Mouse (Mus musculus) liver, postnatal 0 days (tissue): ENCODE data around the gene Zfp386. TPM values are rescaled to one million over a fixed set of nuclear protein-coding genes. Genes with fewer than 3 reads are reported as not detected.

ENCODE experiments used
- ATAC-seq: fragments of 200-750 bp; cut with Nextera tagmentation; 2 replicates; pipeline ENCODE4 v1.8.0; 2017; ENCODE audit warnings: mild to moderate bottlenecking, moderate library complexity
- DNase-seq: peaks from one replicate; pipeline ENCODE4 v3.0.0-alpha.2; 2016
- H3K27ac ChIP-seq: fragments of 300-500 bp; sonication (generic); 2 replicates; pipeline ENCODE4 v1.5.1; 2014; ENCODE audit warnings: antibody characterized with exemption, moderate library complexity, mild to moderate bottlenecking, low read depth
- H3K27me3 ChIP-seq: fragments of 300-500 bp; sonication (generic); 2 replicates; pipeline ENCODE4 v1.6.1; 2014; ENCODE audit warnings: low read length, control low read depth, mixed read lengths; ENCODE audit not compliant: insufficient read depth
- H3K36me3 ChIP-seq: fragments of 300-500 bp; sonication (generic); replicated peaks from 2 replicates; pipeline ENCODE4 v1.6.1; 2014; ENCODE audit warnings: mild to moderate bottlenecking, control low read depth, low read length, moderate library complexity, mixed read lengths; ENCODE audit not compliant: insufficient read depth
- H3K4me1 ChIP-seq: fragments of 300-500 bp; sonication (generic); 2 replicates; pipeline ENCODE4 v1.6.1; 2014; ENCODE audit warnings: antibody characterized with exemption, mild to moderate bottlenecking, control low read depth; ENCODE audit not compliant: insufficient read depth
- H3K4me2 ChIP-seq: fragments of 300-500 bp; sonication (generic); 2 replicates; pipeline ENCODE4 v1.6.1; 2014; ENCODE audit warnings: low read depth, mild to moderate bottlenecking, low read length, moderate library complexity, mixed read lengths
- H3K4me3 ChIP-seq: fragments of 300-500 bp; sonication (generic); 2 replicates; pipeline ENCODE4 v1.5.1; 2014; ENCODE audit warnings: low read depth, low read length
- H3K9ac ChIP-seq: fragments of 300-500 bp; sonication (generic); replicated peaks from 2 replicates; pipeline ENCODE4 v1.6.1; 2014; ENCODE audit warnings: mild to moderate bottlenecking, moderate library complexity
- H3K9me3 ChIP-seq: fragments of 300-500 bp; sonication (generic); 2 replicates; pipeline ENCODE4 v1.6.1; 2016; ENCODE audit warnings: mild to moderate bottlenecking, control low read depth, low read length, mixed read lengths
- CTCF ChIP-seq: sonication (generic); IDR thresholded peaks from 2 replicates; pipeline ENCODE4 v1.5.1; 2016; ENCODE audit warnings: antibody characterized with exemption, low read depth
- EP300 ChIP-seq: IDR thresholded peaks from 2 replicates; pipeline ENCODE4 v1.6.1; 2016; ENCODE audit warnings: antibody characterized with exemption, low read depth, mild to moderate bottlenecking
- WGBS: fragments of 180-500 bp; shearing (Covaris S2); extraction: QIAGEN DNeasy Blood & Tissue Kit; methylation state at CpG from one replicate; pipeline ENCODE4 v1.1.7; 2014; ENCODE audit not compliant: insufficient replicate concordance; 5-methylcytosine and 5-hydroxymethylcytosine counted together
- polyA plus RNA-seq: library from polyadenylated mRNA; unstranded; fragments of >200 nt; fragmentation: Nextera tagmentation; extraction: Ambion mirVana; gene quantifications from 2 replicates; pipeline ENCODE4 v1.2.1, GENCODE M21; 2015

The Zfp386 gene
- polyA plus RNA-seq, 1 experiment from 2014 or later, result 8.8 TPM

DNA sequence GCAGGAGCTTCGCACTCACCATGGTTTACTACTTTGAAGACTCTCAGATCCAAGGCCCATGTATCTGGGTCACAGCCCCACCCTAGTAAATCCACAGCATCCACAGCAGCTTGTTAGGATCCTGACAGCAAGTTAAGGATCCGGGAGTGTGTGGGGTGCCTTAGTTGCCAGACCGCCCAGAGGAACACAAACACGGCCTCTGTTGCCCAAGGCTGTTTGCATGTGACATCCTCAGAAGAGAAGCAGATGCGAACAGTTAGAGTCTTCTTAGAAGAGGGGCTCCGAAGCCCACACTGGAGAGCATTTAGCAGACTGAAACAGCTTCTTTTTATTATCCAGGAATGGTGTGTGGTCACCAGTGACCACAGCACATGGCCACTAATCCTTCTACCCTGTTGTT is 35.6 kb downstream of the Zfp386 start:
- Histone ChIP-seq H3K9ac (no peak overlapping the region), H3K27me3 (0 out of 2 replicates have a peak, but pooled peaks cover 2% of the 10 kb centered on the region), H3K4me1 (no peaks in the 10 kb centered on the region), H3K9me3 (no peaks in the 10 kb centered on the region), H3K4me3 (no peak overlapping the region), H3K36me3 (no peaks in the 10 kb centered on the region), H3K4me2 (no peak overlapping the region), H3K27ac (no peak overlapping the region)
- TF ChIP-seq CTCF, result no peak
- TF ChIP-seq EP300, result no peak
- 74% methylated on average over 6 of the region's 6 CpGs for WGBS
- ATAC-seq (no peak), DNase-seq (no peak)

DNA sequence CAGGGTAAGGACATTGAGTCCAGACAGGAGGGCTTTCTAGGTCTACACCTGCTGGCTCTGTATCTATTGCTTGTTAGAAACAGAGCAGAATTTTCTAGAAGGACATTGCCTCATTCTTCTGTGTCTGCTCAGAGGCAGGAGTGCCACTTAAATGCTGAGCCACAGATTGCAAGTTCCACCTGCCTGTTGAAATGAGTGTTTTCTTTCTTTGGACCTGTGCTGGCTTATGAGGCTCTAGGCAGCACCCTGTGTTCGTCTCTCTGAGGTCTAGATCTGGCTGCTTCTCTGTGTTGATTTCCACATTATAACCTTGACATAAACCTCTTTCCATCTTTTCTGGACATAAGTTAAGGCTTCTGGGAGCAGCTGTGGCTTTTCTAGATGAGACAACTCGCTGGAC is 36.8 kb downstream of the Zfp386 start:
- Histone ChIP-seq H3K36me3 (no peaks in the 10 kb centered on the region), H3K9me3 (no peaks in the 10 kb centered on the region), H3K27me3 (no peaks in the 10 kb centered on the region), H3K4me3 (no peak overlapping the region), H3K9ac (no peak overlapping the region), H3K4me1 (no peaks in the 10 kb centered on the region), H3K4me2 (no peak overlapping the region), H3K27ac (no peak overlapping the region)
- no peak for DNase-seq
- 67% methylated on average over 2 of the region's 2 CpGs for WGBS
- TF ChIP-seq EP300 (no peak), CTCF (no peak)
- no peak for ATAC-seq

- Histone ChIP-seq H3K27me3 (no peaks in the 10 kb centered on the region), H3K27ac (no peak overlapping the region), H3K4me2 (no peak overlapping the region), H3K9ac (no peak overlapping the region), H3K4me3 (no peak overlapping the region), H3K9me3 (no peaks in the 10 kb centered on the region), H3K4me1 (no peaks in the 10 kb centered on the region), H3K36me3 (no peaks in the 10 kb centered on the region)
- TF ChIP-seq EP300 (no peak), CTCF (no peak)
- 71% methylated on average over 5 of the region's 5 CpGs for WGBS
- ATAC-seq (no peak), DNase-seq (no peak)
Observed at GRCm38 (mm10) chr12:116086951-116087600, 39.6 kb downstream of the Zfp386 start.

GRCm38 (mm10) chr12:116089836-116090235 is 42.3 kb downstream of the Zfp386 start:
- Histone ChIP-seq H3K27me3 (no peaks in the 10 kb centered on the region), H3K9me3 (no peaks in the 10 kb centered on the region), H3K9ac (no peak overlapping the region), H3K4me2 (no peak overlapping the region), H3K4me3 (no peak overlapping the region), H3K36me3 (no peaks in the 10 kb centered on the region), H3K4me1 (no peaks in the 10 kb centered on the region), H3K27ac (no peak overlapping the region)
- no peak for TF ChIP-seq EP300
- TF ChIP-seq CTCF, result no peak
- no peak for ATAC-seq
- 72% methylated on average over 3 of the region's 3 CpGs for WGBS
- no peak for DNase-seq

- Histone ChIP-seq H3K27ac (no peak overlapping the region), H3K4me2 (no peak overlapping the region), H3K4me3 (no peak overlapping the region), H3K27me3 (no peaks in the 10 kb centered on the region), H3K36me3 (no peaks in the 10 kb centered on the region), H3K9me3 (no peaks in the 10 kb centered on the region), H3K4me1 (no peaks in the 10 kb centered on the region), H3K9ac (no peak overlapping the region)
- DNase-seq (no peak), ATAC-seq (no peak)
- 81% methylated on average over 14 of the region's 14 CpGs for WGBS
- no peak for TF ChIP-seq EP300
Observed at GRCm38 (mm10) chr12:116094765-116095555, 47.4 kb downstream of the Zfp386 start.

GRCm38 (mm10) chr12:116096361-116096904 is 48.9 kb downstream of the Zfp386 start:
- Histone ChIP-seq H3K27me3 (no peaks in the 10 kb centered on the region), H3K36me3 (no peaks in the 10 kb centered on the region), H3K27ac (no peak overlapping the region), H3K9me3 (no peaks in the 10 kb centered on the region), H3K4me3 (no peak overlapping the region), H3K9ac (no peak overlapping the region), H3K4me1 (no peaks in the 10 kb centered on the region), H3K4me2 (no peak overlapping the region)
- ATAC-seq (no peak), DNase-seq (no peak)
- no peak for TF ChIP-seq EP300
- no peak for TF ChIP-seq CTCF
- WGBS, result 46% methylated on average over 3 of the region's 3 CpGs
